Mouse (Mus musculus) embryonic facial prominence, embryonic 10.5 days (tissue): ENCODE results near the gene 2410015M20Rik. TPM values are rescaled to one million over a fixed set of nuclear protein-coding genes. Genes with fewer than 3 reads are reported as not detected.
"Not testable (repeated sequence)": the region's sequence is repeated elsewhere in the genome, so short reads cannot be mapped to it uniquely, and the experiment has no call there.

Experiments used
- DNase-seq: peaks from one replicate; pipeline ENCODE4 v3.0.0-alpha.2; 2017; ENCODE audit warnings: low spot score
- H3K27ac ChIP-seq: fragments of 300-500 bp; sonication (generic); replicated peaks from 2 replicates; pipeline ENCODE4 v1.5.1; 2016; ENCODE audit warnings: mild to moderate bottlenecking
- H3K27me3 ChIP-seq: fragments of 300-500 bp; sonication (generic); replicated peaks from 2 replicates; pipeline ENCODE4 v1.6.1; 2016; ENCODE audit warnings: low read depth, mild to moderate bottlenecking; ENCODE audit not compliant: poor library complexity, severe bottlenecking
- H3K36me3 ChIP-seq: fragments of 300-500 bp; sonication (generic); replicated peaks from 2 replicates; pipeline ENCODE4 v1.6.1; 2016; ENCODE audit warnings: mild to moderate bottlenecking, moderate library complexity
- H3K4me1 ChIP-seq: fragments of 300-500 bp; sonication (generic); 2 replicates; pipeline ENCODE4 v1.6.1; 2016
- H3K4me3 ChIP-seq: fragments of 300-500 bp; sonication (generic); 2 replicates; pipeline ENCODE4 v1.5.1; 2016; ENCODE audit warnings: mild to moderate bottlenecking, moderate library complexity
- H3K9me3 ChIP-seq: fragments of 300-500 bp; sonication (generic); 2 replicates; pipeline ENCODE4 v1.6.1; 2016; ENCODE audit warnings: mild to moderate bottlenecking
- WGBS: fragments of 180-500 bp; shearing (Covaris S2); methylation state at CpG from one replicate; pipeline ENCODE4 v1.1.7; 2016; 5-methylcytosine and 5-hydroxymethylcytosine counted together
- polyA plus RNA-seq: library from polyadenylated mRNA; unstranded; fragments of >200 nt; fragmentation: Nextera tagmentation; extraction: Ambion mirVana; gene quantifications from 2 replicates; pipeline ENCODE4 v1.2.1, GENCODE M21; 2016

Gene 2410015M20Rik
- polyA plus RNA-seq, result 190 and 205 TPM in 2 replicates

GRCm38 (mm10) chr17:56609452-56610171, at the start of gene 2410015M20Rik:
Gene 2410015M20Rik (minus strand): TSS chr17:56609771.
- Histone ChIP-seq H3K27ac (peak within 1 kb of the TSS; percentile 88), H3K36me3 (peaks cover 43% of the 10 kb centered on the region), H3K4me3 (peak within 1 kb of the TSS; percentile 76), H3K9me3 (no peaks in the 10 kb centered on the region), H3K4me1 (peaks cover 46% of the 10 kb centered on the region), H3K27me3 (no peaks in the 10 kb centered on the region)
- peak; percentile 93 for DNase-seq
- under 1% methylated on average over 44 of the region's 44 CpGs for WGBS

GRCm38 (mm10) chr17:56656171-56656570, 46.6 kb upstream of the 2410015M20Rik start:
- Histone ChIP-seq H3K36me3 (no peaks in the 10 kb centered on the region), H3K27ac (no peak overlapping the region), H3K27me3 (no peaks in the 10 kb centered on the region), H3K4me3 (no peak overlapping the region), H3K9me3 (no peaks in the 10 kb centered on the region), H3K4me1 (no peaks in the 10 kb centered on the region; the same call in 1 of the 2 replicates)
- no peak for DNase-seq
- WGBS, result 87% methylated on average over 6 of the region's 6 CpGs

- Histone ChIP-seq H3K9me3 (no peaks in the 10 kb centered on the region), H3K36me3 (no peaks in the 10 kb centered on the region), H3K27ac (no peak overlapping the region), H3K4me1 (no peaks in the 10 kb centered on the region), H3K27me3 (no peaks in the 10 kb centered on the region), H3K4me3 (no peak overlapping the region)
- WGBS, result 89% methylated on average over 3 of the region's 3 CpGs
- DNase-seq, result no peak
Measured at GRCm38 (mm10) chr17:56655311-56655710, 45.7 kb upstream of the 2410015M20Rik start.

- no peaks in the 10 kb centered on the region for H3K27me3 ChIP-seq
- no peak overlapping the region for H3K4me3 ChIP-seq
- no peaks in the 10 kb centered on the region for H3K9me3 ChIP-seq
- H3K36me3 ChIP-seq, result no peaks in the 10 kb centered on the region
- no peaks in the 10 kb centered on the region for H3K4me1 ChIP-seq
- H3K27ac ChIP-seq, result no peak overlapping the region
- DNase-seq, result no peak
- WGBS, result 82% methylated on average over 2 of the region's 2 CpGs
Measured at GRCm38 (mm10) chr17:56654771-56655170, 45.2 kb upstream of the 2410015M20Rik start.

- Histone ChIP-seq H3K27ac (no peak overlapping the region), H3K4me3 (no peak overlapping the region), H3K36me3 (no peaks in the 10 kb centered on the region), H3K27me3 (no peaks in the 10 kb centered on the region), H3K4me1 (peaks cover 5% of the 10 kb centered on the region; the same call in 1 of the 2 replicates), H3K9me3 (no peaks in the 10 kb centered on the region)
- WGBS, result 39% methylated on average over 10 of the region's 10 CpGs
- DNase-seq, result no peak
Measured at GRCm38 (mm10) chr17:56651801-56652200, 42.2 kb upstream of the 2410015M20Rik start.

GRCm38 (mm10) chr17:56647546-56647945, 38.0 kb upstream of the 2410015M20Rik start:
- H3K9me3 ChIP-seq, result no peaks in the 10 kb centered on the region
- no peak overlapping the region for H3K4me3 ChIP-seq
- no peak overlapping the region for H3K27ac ChIP-seq
- no peaks in the 10 kb centered on the region for H3K27me3 ChIP-seq
- no peaks in the 10 kb centered on the region for H3K36me3 ChIP-seq
- no peak for DNase-seq
- H3K4me1 ChIP-seq, result peaks cover 5% of the 10 kb centered on the region; the same call in 1 of the 2 replicates
- WGBS, result 67% methylated on average over 12 of the region's 13 CpGs

GRCm38 (mm10) chr17:56643237-56643636, 33.7 kb upstream of the 2410015M20Rik start:
- Histone ChIP-seq H3K4me1 (peaks cover 5% of the 10 kb centered on the region; the same call in 1 of the 2 replicates), H3K9me3 (no peaks in the 10 kb centered on the region), H3K4me3 (no peak overlapping the region), H3K27ac (no peak overlapping the region), H3K36me3 (no peaks in the 10 kb centered on the region), H3K27me3 (no peaks in the 10 kb centered on the region)
- 87% methylated on average over 4 of the region's 4 CpGs for WGBS
- DNase-seq, result no peak

GRCm38 (mm10) chr17:56634023-56634422, 24.5 kb upstream of the 2410015M20Rik start:
- H3K9me3 ChIP-seq, result no peaks in the 10 kb centered on the region
- WGBS, result 88% methylated on average over 6 of the region's 6 CpGs
- no peaks in the 10 kb centered on the region for H3K4me1 ChIP-seq
- H3K36me3 ChIP-seq, result no peaks in the 10 kb centered on the region
- H3K27ac ChIP-seq, result no peak overlapping the region
- H3K27me3 ChIP-seq, result no peaks in the 10 kb centered on the region
- H3K4me3 ChIP-seq, result no peak overlapping the region
- no peak for DNase-seq

- 59% methylated on average over 4 of the region's 4 CpGs for WGBS
- H3K9me3 ChIP-seq, result no peaks in the 10 kb centered on the region
Measured at GRCm38 (mm10) chr17:56631807-56632206, 22.2 kb upstream of the 2410015M20Rik start.

GRCm38 (mm10) chr17:56629800-56630781, 20.5 kb upstream of the 2410015M20Rik start:
- not testable (repeated sequence) for H3K27ac ChIP-seq, H3K4me3 ChIP-seq, H3K9me3 ChIP-seq, DNase-seq, H3K27me3 ChIP-seq, H3K36me3 ChIP-seq
- 89% methylated on average over 27 of the region's 27 CpGs for WGBS
- H3K4me1 ChIP-seq, result peaks cover 27% of the 10 kb centered on the region

More at GRCm38 (mm10) chr17:56631807-56632206, 22.2 kb upstream of the 2410015M20Rik start:
- Histone ChIP-seq H3K27ac (no peak overlapping the region), H3K36me3 (no peaks in the 10 kb centered on the region), H3K4me3 (no peak overlapping the region), H3K4me1 (peaks cover 11% of the 10 kb centered on the region), H3K27me3 (no peaks in the 10 kb centered on the region)
- DNase-seq, result no peak

- H3K4me1 ChIP-seq, result peaks cover 31% of the 10 kb centered on the region
- peak within 1 kb of the TSS; percentile 91 for H3K27ac ChIP-seq
- WGBS, result 8% methylated on average over 26 of the region's 26 CpGs
- peak within 1 kb of the TSS; percentile 99 for H3K4me3 ChIP-seq
- H3K36me3 ChIP-seq, result peaks cover 28% of the 10 kb centered on the region
- DNase-seq, result peak; percentile 61
- no peaks in the 10 kb centered on the region for H3K27me3 ChIP-seq
- no peaks in the 10 kb centered on the region for H3K9me3 ChIP-seq
Measured at GRCm38 (mm10) chr17:56627530-56628277, 18.1 kb upstream of the 2410015M20Rik start, which contains the start of gene Catsperd. Gene Catsperd (plus strand): TSS chr17:56628143.
